Mouse (Mus musculus) CD8-positive naive resting alpha-beta T cell, adult 2 months (primary cell): ENCODE results near the gene Plek.

Source experiments
- DNase-seq, 2 experiments: peaks; one replicate each; pipeline ENCODE4 v3.0.0; 2022; ENCODE audit warnings: low read depth in 2 of 2, low spot score in 2 of 2

Gene Plek

GRCm38 (mm10) chr11:16950226-16950975 is 101.8 kb downstream of the Plek start:
- no peak for DNase-seq

GRCm38 (mm10) chr11:16948756-16949155 is 103.4 kb downstream of the Plek start:
- DNase-seq = no peak

- no peak for DNase-seq
These were observed 109.2 kb downstream of the Plek start for GRCm38 (mm10) chr11:16943016-16943415.

- no peak for DNase-seq
These were observed 110.2 kb downstream of the Plek start for GRCm38 (mm10) chr11:16941973-16942452.

GRCm38 (mm10) chr11:16941103-16941793 is 110.9 kb downstream of the Plek start:
- no peak for DNase-seq

- DNase-seq = no peak
These were observed 116.5 kb downstream of the Plek start for GRCm38 (mm10) chr11:16935577-16936236.

GRCm38 (mm10) chr11:16932159-16932558 is 120.0 kb downstream of the Plek start:
- DNase-seq = no peak
